Mouse (Mus musculus) layer of hippocampus, adult 2 months (tissue): ENCODE measurements around the gene 2610301B20Rik. TPM values are rescaled to one million over a fixed set of nuclear protein-coding genes. Genes with fewer than 3 reads are reported as not detected.

Experiments used
- DNase-seq, 2 experiments: peaks; one replicate each; pipeline ENCODE4 v3.0.0; 2022; ENCODE audit warnings: low spot score in 2 of 2
- H3K27ac ChIP-seq: fragments of 200-600 bp; 2 replicates; pipeline ENCODE4 v1.8.1; 2022
- H3K4me3 ChIP-seq: fragments of 200-600 bp; 2 replicates; pipeline ENCODE4 v1.8.1; 2022; ENCODE audit warnings: mild to moderate bottlenecking
- CTCF ChIP-seq: fragments of 200-600 bp; conservative IDR thresholded peaks from 2 replicates; pipeline ENCODE4 v1.8.1; 2022; ENCODE audit warnings: antibody characterized with exemption, mild to moderate bottlenecking, moderate library complexity
- total RNA-seq, 2 experiments: library from RNA; stranded (reverse); gene quantifications; 2 replicates each; pipeline ENCODE4 v1.2.3; 2021

Gene 2610301B20Rik
- total RNA-seq, 2 experiments from 2014 or later, result 35.6 to 39.0 TPM

DNA sequence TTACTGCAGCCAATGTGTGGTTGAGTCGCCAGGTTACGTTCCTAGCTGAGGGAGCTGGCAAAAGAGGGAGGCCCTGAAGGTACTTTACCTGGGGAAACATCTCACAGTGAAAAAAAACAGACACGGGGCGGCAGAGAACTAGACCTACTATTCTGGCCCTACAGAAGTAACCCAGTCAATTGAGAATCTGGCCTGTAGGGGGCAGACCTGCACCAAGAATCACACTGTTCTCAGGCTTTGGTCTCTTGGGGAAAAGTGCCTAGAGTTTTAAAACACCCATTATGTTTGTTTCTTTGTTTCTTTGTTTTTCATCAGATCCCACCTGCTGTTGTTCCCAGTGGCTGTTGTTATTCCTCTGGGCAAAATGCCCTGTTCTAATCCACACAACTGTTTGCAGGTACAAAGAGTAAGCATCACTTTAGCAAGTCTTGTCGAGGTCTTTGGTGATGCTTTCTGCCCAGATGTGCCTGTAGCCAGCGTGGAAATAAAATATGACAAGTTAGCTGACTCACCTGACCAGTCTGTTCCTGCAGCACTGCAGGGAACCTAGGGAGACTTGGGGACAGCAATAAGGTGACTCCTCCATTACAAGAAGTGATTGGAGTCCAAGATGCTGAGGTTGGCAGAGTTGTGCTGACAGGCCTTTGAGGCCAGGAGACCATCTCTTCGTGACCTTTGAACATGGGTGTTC is 38.5 kb downstream of the 2610301B20Rik start:
- H3K27ac ChIP-seq, result no peak overlapping the region
- H3K4me3 ChIP-seq, result no peak overlapping the region
- DNase-seq, result peak; percentile 86 to 95
- peak; percentile 94 for TF ChIP-seq CTCF

DNA sequence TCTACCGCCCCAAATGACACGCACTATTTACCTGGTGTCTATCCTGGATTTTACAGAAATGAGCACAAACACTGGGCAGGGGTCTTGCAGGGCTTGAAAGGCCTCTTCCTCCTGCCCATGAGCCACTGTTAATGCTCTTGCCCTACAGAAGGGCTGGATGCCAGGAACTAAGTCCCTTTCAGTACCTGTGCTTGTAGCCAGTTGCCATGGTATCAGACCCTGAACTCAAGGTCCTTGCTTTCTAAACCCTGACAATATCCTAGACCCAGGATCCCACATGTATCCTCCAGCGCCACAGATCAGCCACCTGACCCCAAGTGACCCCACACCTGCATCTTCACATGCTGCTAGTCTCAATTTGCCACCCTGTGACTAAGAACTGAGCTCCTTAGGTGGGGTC is 39.1 kb downstream of the 2610301B20Rik start:
- DNase-seq, result no peak
- no peak for TF ChIP-seq CTCF
- no peak overlapping the region for H3K27ac ChIP-seq
- no peak overlapping the region for H3K4me3 ChIP-seq

DNA sequence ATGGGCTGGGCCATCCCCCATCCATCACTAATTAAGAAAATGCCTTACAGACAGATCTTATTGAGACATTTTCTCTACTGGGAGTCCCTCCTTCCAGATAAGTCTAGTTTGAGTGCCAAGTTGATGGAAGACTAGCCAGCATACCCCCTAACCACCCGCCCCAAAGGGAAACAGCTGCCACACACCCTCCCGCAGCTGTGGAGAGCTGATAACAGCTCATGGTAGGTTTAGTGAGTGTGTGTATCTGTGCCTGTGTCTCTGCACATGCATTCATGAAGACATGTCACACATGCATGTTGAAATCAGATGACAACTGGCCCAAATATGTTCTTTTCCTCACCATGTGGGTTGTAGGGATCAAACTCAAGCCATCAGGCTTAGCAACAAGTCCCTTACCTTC is 40.5 kb downstream of the 2610301B20Rik start:
- no peak for TF ChIP-seq CTCF
- DNase-seq, result no peak
- Histone ChIP-seq H3K27ac (no peak overlapping the region), H3K4me3 (no peak overlapping the region)

DNA sequence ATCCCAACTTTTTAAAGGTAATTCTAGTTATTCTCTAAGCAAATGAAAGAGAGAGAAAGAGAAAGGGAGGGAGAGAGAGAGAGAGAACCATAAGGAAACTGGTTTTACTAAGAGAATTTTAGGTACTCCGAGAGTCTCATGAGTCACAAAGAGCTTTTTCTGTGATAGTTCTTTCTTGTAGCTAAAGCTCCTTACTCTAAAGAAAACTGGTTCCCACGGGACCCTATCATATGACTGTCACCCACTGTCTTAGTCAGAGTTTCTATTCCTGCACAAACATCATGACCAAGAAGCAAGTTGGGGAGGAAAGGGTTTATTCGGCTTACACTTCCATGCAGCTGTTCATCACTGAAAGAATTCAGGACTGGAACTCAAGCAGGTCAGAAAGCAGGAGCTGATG is 41.0 kb downstream of the 2610301B20Rik start:
- H3K4me3 ChIP-seq, result no peak overlapping the region
- TF ChIP-seq CTCF, result no peak
- DNase-seq, result no peak
- H3K27ac ChIP-seq, result no peak overlapping the region

DNA sequence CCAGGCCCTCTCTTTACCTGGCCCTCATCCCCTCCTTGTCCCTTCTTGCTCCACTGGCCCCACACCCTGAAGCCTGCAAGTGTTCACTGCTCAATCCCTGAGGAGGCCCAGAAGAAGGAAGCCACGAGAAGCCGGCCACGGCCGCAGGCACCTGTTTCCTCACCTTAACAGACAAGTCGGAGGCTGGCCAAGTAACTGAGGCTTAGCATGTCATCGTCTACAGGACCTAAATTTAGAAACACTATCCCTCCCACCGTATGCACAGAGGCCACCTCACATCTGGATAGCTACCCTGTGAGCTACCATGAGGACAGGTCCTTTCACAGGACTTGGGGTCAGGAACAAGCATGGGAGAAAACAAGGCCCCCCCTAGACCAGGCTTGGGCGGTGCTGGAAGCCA is 44.1 kb downstream of the 2610301B20Rik start:
- H3K4me3 ChIP-seq, result no peak overlapping the region
- no peak for TF ChIP-seq CTCF
- DNase-seq, result no peak

DNA sequence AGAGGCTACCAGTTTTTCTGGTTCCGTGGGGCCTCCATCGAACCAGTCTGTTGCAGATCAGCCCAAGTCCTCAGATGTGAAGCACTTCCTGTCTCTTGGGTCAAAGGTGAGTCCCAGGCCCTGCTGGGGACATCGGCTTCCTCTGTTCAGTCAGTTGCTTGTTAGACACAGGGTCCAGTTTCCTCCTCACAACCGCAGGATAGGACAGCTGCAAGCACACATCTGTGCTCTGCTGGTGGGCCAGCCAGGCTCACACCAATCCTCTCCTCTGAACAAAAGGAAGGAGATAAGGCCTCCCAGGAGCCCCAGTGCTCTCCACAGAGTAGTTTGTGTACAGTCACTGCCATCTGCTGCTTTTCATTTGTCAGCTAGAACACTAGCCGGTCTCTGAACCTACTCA is 44.8 kb downstream of the 2610301B20Rik start:
- DNase-seq, result no peak
- H3K27ac ChIP-seq, result no peak overlapping the region
- H3K4me3 ChIP-seq, result no peak overlapping the region
- no peak for TF ChIP-seq CTCF

More for the DNA sequence above, 44.1 kb downstream of the 2610301B20Rik start:
- H3K27ac ChIP-seq, result no peak overlapping the region

DNA sequence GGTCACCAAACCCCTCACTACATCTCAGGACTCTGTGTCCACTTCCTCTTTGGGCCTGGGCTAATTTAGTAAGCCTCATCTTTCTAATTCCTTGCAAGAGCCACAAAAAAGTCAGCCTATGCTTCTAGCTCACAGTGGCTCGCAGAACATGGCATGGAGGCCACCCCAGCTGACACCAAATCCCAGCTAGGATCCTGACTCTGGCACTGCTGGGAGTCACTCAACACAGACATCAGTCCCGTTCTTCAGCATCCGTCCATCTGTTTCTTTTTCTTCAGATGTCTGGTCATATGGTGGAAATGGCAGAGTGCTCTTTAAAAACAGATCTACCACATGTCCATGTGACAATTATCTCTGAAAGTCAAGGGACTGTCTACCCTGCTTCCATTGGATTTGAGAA is 45.2 kb downstream of the 2610301B20Rik start:
- Histone ChIP-seq H3K27ac (no peak overlapping the region), H3K4me3 (no peak overlapping the region)
- peak in 1 of 2 experiments; percentile 11 for DNase-seq
- TF ChIP-seq CTCF, result no peak

DNA sequence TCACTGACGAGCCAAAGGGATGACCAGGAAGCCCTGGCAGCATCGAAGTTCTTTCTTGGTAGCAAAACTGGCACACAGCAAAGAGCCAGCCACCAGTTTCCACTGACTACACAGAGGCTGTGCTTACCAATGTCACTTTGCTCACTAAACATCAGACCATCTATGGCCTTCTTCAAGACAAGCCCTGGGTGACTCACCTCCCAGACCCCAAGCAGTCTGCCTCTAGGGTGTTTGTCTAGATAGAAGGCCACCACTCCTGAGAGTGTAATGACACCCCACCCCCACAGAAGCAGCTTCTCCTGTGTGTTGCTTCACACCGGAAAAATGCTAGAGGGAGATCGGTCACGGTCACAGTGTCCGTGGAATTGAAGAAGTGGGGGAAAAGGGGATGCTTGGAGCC is 45.7 kb downstream of the 2610301B20Rik start:
- Histone ChIP-seq H3K4me3 (no peak overlapping the region), H3K27ac (no peak overlapping the region)
- no peak for DNase-seq
- no peak for TF ChIP-seq CTCF

DNA sequence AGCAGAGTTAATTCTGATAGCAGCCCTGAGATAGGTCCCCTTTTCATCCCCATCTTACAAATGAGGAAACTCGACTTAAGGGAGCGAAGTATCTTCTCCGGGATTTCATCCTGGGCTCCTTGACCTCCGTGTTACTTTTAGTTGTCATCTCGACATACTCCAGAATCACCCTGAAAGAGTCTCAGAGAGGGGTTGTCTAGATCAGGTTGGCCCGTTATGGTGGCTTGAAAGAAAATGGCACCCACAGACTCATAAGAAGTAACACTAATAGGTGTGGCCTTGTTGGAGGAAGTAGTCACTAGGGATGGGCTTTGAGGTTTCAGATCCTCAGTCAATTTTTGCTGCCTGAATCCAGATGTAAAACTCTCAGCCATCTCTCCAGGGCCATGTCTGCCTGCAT is 46.3 kb downstream of the 2610301B20Rik start:
- TF ChIP-seq CTCF, result no peak
- no peak overlapping the region for H3K27ac ChIP-seq
- no peak overlapping the region for H3K4me3 ChIP-seq
- no peak for DNase-seq

DNA sequence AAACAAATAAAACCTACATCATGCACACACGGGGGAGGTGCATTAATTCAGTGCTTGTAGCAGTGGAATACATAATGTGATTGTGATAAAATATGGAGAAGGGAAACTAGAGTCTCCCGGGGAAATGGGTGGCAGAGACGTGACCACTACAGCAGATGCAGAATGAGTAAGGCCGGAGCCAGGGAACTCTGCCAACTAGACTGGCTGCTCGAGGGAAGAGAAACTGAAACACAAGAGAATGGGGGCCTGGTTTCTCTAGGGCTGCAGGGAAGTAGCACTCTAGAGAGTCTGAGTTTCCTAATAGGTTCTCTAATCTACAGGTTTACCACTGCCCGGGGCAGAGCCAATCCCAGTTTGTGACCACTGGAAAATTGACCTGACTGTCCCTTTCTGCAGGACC is 48.9 kb downstream of the 2610301B20Rik start:
- H3K4me3 ChIP-seq, result no peak overlapping the region
- DNase-seq, result peak; percentile 60 to 73
- no peak for TF ChIP-seq CTCF
- peak overlapping the region; percentile 16; the same call in 1 of the 2 replicates for H3K27ac ChIP-seq

DNA sequence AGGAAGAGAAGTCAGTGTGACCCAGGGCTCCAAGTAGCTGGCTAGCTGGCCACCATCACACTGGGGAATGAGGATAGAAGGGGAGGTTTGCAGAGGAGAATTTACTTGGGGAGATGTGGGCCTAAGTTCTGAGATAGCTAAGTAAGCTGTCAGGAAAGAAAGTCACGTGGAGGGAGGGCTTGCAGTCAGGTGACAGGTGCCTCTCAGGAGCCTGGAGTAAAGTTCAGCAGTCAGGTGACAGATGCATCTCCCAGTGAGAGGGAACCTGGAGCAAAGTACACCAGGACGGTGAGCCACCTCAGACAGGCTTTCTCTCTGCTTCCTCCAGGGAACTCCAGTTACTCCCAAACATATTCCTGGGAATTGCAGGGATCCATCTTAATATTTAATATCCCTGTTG is 49.8 kb downstream of the 2610301B20Rik start:
- no peak for DNase-seq
- Histone ChIP-seq H3K27ac (0 out of 2 replicates have a peak overlapping the region, but pooled peaks have one; percentile 16), H3K4me3 (no peak overlapping the region)
- no peak for TF ChIP-seq CTCF

DNA sequence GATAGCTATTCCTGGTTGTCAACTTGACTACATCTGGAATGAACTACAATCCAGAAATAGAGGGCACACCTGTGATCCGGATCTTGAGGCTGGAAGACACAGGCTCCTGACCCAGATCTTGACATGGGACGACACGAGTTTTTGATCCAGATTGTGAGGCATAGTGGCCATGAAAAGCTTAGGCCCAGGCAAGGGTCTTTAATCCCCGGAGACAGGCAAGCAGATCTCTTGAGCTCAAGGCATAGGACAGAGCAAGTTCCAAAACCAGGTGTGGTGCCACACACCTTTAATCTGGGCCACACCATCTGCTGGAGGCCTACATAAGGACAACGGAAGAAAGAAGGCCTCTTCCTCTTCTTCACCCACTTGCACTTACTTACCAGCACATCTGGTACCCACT is 50.2 kb downstream of the 2610301B20Rik start:
- no peak overlapping the region for H3K27ac ChIP-seq
- no peak overlapping the region for H3K4me3 ChIP-seq
- TF ChIP-seq CTCF, result no peak
- DNase-seq, result no peak

DNA sequence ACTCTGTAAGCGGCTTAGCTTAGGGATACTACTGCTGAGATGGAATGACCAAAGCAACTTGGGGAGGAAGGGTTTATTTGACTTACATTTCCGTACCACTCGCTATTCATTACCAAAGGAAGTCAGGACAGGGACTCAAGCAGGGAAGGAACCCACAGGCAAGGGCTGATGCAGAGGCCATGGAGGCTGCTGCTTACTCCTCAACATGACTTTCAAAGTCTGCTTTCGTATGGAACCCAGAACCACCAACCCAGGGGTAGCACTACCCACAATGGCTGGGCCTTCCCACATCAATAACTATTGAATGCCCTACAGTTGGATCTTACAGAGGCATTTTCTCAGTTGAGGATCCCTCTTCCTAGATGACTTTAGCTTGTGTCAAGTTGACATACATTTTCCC is 52.1 kb downstream of the 2610301B20Rik start:
- H3K4me3 ChIP-seq, result no peak overlapping the region
- H3K27ac ChIP-seq, result no peak overlapping the region
- DNase-seq, result no peak
- TF ChIP-seq CTCF, result no peak

DNA sequence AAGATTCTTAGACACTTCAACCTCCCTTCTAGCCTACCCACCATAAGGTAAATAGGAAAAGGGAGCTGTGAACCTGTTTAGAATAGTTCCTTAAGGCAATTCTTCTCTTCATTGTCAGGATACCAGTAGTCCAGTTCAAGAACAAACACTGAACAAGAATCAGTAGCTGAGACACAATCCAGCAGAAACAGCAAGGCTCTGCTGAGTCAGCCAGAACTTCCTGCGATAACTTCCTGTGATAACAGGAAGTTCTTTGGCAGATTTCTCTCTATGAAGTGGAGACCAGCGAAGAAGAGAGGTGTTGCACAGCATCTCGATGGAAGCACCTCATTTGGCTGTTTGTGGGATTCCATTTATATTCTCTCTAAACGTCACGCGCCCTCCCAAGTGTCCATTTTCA is 53.9 kb downstream of the 2610301B20Rik start:
- TF ChIP-seq CTCF, result no peak
- DNase-seq, result no peak
- H3K27ac ChIP-seq, result no peak overlapping the region
- H3K4me3 ChIP-seq, result no peak overlapping the region
